Mouse (Mus musculus) cortical plate, adult 2 months (tissue): ENCODE data around the gene Myadm.

Experiments
- CTCF ChIP-seq: fragments of 200-500 bp; IDR thresholded peaks from 2 replicates; pipeline ENCODE4 v1.5.1; 2011; ENCODE audit warnings: mild to moderate bottlenecking, control low read depth, low read length; ENCODE audit not compliant: insufficient read depth; ENCODE audit errors: extremely low read depth
- POLR2A ChIP-seq: fragments of 200-500 bp; IDR thresholded peaks from 2 replicates; pipeline ENCODE4 v1.6.1; 2011; ENCODE audit warnings: mild to moderate bottlenecking, low read length, control low read depth; ENCODE audit not compliant: insufficient read depth; ENCODE audit errors: extremely low read depth

- TF ChIP-seq CTCF, result no peak
- no peak for TF ChIP-seq POLR2A
These were observed 49.5 kb downstream of the Myadm start for GRCm38 (mm10) chr7:3338286-3338935.
